Mouse (Mus musculus) C2C12 (cell line): Measurements from ENCODE around the gene Tmem150b.

Experiments
- CTCF ChIP-seq: IDR thresholded peaks from one replicate; pipeline ENCODE4 v1.5.1; 2011; ENCODE audit not compliant: control insufficient read depth, insufficient read depth, insufficient read length
- MAX ChIP-seq: IDR thresholded peaks from one replicate; pipeline ENCODE4 v1.6.1; 2011; ENCODE audit warnings: mild to moderate bottlenecking, control low read depth

- TF ChIP-seq CTCF (no peak), MAX (no peak)
Observed at GRCm38 (mm10) chr7:4764946-4765710, 40.1 kb upstream of the Tmem150b start.
